Mouse (Mus musculus) thymus, postnatal 0 days (tissue): ENCODE data around the gene Hk1. TPM values are rescaled to one million over a fixed set of nuclear protein-coding genes. Genes with fewer than 3 reads are reported as not detected.

Experiments used
- DNase-seq: peaks from one replicate; pipeline ENCODE4 v3.0.0-alpha.2; 2015; ENCODE audit warnings: low spot score
- polyA plus RNA-seq: library from polyadenylated mRNA; unstranded; fragments of >200 nt; fragmentation: Nextera tagmentation; extraction: Ambion mirVana; gene quantifications from 2 replicates; pipeline ENCODE4 v1.2.1, GENCODE M21; 2015

The Hk1 gene
- polyA plus RNA-seq, 1 experiment from 2014 or later: 37.2 TPM

DNA sequence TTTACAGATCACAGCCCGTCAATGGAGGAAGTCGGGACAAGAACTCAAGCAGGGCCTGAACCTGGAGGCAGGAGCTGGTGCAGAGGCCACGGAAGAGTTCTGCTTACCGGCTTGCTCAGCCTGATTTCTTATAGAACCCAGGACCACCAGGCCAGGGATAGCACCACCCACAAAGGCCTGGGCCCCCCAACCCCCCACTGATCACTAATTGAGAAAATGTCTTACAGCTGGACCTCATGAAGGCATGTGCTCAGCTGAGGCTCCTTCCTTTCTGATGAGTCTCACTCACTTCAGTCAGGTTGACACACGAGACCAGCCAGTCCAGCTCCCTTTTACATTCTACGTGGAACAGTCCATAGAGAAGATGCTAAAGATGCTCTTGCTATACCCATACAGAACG, 153.9 kb downstream of the Hk1 start:
- DNase-seq: no peak

DNA sequence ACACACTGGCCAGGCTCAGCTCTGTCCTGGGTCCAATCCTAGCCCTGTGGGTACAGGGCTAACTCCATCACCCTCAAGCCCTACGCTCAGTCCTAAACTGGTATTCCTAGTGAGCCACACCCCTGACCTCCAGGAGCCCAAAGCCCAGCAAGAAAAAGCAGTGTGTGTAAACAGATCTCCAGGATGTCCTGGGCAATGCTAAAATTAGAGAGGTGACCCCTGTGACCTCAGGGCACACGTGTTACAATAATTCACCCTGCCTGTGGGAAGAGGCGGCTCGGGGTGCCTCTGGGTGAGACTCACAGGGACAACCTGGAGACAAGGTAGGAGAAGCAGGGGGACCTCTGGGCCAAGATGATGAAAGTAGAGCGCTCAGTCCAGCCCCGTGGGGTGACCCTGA, 155.5 kb downstream of the Hk1 start:
- DNase-seq: no peak

DNA sequence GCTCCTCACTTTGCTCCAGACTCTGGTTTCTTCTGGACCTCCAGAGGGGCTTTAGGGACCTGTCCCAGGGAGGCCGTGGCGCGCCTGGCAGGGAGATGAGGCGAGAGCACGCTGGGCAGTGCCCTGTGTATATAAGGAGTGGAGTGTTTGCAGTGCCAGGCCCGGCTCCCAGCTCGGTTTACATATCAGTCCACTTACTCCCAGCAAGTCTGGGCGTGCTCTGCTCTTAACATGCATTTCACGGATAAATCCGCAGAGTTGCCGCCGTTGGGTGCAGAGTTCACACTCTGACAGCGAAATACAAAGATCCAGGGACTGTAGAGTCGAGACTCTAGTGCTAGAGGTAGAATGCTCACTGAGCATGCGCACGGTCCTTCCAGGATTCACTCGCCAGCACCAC, 156.9 kb downstream of the Hk1 start:
- DNase-seq: no peak

DNA sequence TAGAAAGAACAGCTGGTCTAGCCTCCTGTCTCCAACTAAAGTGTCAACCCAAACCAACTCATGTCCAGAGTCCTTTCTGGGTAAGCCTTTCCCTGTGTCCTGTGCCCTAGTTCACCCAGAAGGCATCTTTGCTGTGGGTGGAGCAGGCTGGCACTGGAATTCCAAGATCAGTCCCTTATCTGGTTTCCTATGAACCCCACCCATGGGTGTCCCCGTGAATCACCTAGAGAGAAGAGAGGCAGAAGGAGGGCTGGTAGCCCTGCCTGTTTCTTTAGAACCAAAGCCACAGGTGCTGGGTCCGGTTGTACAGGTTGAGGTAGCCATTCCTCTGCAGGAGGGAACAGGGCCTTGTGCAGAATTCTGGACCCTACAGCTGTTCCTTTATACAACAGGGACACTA, 158.1 kb downstream of the Hk1 start:
- no peak for DNase-seq

DNA sequence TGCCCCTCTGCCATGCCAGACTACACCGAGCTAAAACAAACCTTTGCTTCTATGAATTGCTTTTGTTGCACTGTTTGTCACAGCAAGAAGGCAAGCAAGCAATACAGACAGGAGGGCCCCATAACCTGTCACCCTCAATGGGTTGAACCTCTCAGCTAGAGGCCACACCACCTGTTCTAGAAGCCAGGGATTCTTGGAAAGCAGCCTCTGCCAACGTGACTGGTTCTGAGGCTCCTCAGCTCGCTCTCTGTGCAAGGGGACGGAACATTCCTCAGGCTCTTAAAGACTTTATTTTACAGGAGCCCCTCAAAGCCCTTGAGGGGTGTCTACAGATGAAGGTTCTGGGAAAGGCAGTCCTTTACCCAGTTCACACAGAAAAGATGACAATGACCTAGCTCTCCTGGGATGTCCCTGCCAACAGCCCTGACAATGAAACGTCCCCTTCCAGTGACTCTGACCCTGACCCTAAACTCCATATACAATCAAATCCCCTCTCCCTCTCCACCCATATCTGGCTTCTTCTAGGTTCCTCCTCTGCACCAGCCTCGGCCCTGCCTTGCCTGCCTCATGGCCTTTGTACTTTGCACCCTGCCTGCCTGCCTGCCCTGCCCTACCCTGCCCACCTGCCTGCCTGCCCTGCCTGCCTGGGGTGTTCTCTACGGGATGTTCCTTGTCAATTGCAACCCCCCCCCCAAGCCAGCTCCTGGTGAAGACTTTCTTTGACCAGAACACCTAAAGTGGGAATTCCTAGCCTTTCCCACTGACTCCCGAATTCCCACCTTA, 158.8 kb downstream of the Hk1 start:
- no peak for DNase-seq

Other genes starting within 250 kb of the Hk1 start
- not detected in 2 replicates for gene Neurog3, start 246.8 kb downstream of the Hk1 start, polyA plus RNA-seq
- gene Fam241b, start 236.0 kb downstream of the Hk1 start, polyA plus RNA-seq: 10.5 and 12.6 TPM in 2 replicates
- 3.7 and 4.5 TPM in 2 replicates for gene Tspan15, start 148.7 kb downstream of the Hk1 start, polyA plus RNA-seq
- 0.05 and 0.06 TPM in 2 replicates for gene Tacr2, start 127.5 kb downstream of the Hk1 start, polyA plus RNA-seq
- gene Hkdc1, start 42.6 kb upstream of the Hk1 start, polyA plus RNA-seq: 0.12 and 0.13 TPM in 2 replicates
- 0.69 and 0.95 TPM in 2 replicates for gene 4930507D05Rik, start 69.6 kb upstream of the Hk1 start, polyA plus RNA-seq
- gene Supv3l1, start 69.8 kb upstream of the Hk1 start, polyA plus RNA-seq: 20.7 and 21.6 TPM in 2 replicates
- gene Vps26a, start 106.9 kb upstream of the Hk1 start, polyA plus RNA-seq: 63.8 and 67.8 TPM in 2 replicates
- 306 and 319 TPM in 2 replicates for gene Srgn, start 147.5 kb upstream of the Hk1 start, polyA plus RNA-seq
- gene Kif1bp, start 198.5 kb upstream of the Hk1 start, polyA plus RNA-seq: 24.2 and 26.5 TPM in 2 replicates
- 29.8 and 29.9 TPM in 2 replicates for gene Ddx21, start 222.4 kb upstream of the Hk1 start, polyA plus RNA-seq